Mouse (Mus musculus): Measurements from ENCODE around the gene Rab10.
"Not testable (repeated sequence)": the region's sequence is repeated elsewhere in the genome, so short reads cannot be mapped to it uniquely, and the experiment has no call there.

Rab10 gene

DNA sequence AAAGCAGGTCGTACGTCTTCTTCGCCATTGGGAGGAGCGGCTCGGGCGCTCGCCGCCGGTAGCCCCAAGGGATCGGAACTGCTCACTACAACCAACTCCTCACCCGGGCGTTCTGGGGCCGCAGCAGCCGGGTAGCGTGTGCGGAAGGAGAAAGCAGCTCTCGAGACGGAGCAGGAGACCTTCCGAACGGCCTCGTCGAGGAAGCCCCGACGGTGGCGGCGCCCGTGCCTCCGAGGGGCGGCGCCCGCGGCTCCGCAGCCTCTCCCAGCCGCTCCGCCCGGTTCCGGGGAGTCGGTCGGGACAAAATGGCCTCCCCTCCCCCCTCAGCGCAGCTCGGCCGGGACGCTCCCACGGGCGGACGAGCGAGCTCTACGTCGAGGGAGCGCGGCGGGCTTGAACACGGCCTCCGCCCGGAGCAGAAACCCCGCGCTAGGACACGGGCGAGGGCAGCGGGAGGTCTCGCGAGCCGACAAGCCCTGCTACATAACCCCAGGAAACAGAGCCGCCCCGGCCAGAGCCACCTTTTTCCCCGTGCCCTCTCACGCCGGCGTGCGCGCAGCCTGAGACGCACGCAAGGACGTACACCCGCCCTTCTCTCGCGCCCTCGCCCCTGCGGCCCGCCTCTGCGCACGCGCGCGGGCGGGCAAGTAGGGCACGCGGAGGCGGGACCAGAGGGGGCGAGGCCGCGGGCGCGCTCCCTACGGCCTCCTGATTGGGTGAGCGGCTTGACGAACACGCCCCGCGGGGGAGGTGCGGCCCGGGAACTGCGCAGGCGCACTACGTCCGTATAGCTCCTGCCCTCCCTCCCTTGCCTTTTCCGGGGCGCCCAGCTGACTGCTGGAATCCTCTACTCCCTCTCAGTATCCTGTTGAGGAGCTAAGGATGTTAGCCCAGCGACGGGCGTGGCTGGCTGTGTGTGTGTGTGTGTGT, at the start of gene Rab10:
Gene Rab10 (minus strand): TSS at position 579 of the 930 bp plus-strand sequence.
- peak; percentile 98 for DNase-seq (ENCODE audit: low read depth, low spot score)

DNA sequence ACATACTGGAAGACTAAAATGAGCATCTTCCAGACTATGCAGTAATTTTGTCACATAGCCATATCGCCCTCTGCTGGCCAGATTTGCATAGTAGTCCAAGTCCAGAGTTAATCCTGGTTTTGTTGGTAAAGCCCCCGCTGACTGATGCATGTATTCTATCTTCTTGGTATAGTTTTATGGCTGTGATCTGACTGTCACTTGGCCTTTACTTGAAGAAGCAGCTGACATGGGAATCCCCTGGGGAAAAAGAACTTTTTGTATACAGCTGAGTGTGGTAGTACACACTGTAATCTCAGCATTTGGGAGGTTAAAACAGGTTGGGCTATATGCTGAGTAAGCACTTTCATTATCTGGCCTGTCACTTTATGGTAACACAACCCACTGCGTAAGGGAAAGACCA, 49.5 kb upstream of the Rab10 start:
- DNase-seq (ENCODE audit: low read depth, low spot score): peak; percentile 65

DNA sequence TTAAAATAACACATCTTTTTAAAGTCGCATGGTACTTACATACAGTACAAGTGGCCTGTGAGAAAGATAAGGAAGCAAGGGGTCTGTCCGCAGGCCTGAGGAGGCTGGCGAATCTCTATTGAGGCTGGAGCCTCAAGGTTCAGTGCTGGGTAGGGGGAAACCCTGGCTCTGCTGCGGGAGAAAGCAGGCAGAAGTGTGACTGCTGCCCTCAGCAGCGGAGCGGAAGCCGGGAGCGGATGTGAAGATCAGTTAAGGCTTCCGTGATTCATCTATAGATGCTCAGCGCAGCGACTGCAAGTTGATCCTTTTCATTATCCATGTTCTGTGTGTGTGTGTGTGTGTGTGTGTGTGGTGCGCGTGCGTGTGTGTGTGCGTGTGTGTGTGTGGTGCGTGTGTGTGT, 47.1 kb upstream of the Rab10 start:
- no peak for DNase-seq (ENCODE audit: low read depth, low spot score)

DNA sequence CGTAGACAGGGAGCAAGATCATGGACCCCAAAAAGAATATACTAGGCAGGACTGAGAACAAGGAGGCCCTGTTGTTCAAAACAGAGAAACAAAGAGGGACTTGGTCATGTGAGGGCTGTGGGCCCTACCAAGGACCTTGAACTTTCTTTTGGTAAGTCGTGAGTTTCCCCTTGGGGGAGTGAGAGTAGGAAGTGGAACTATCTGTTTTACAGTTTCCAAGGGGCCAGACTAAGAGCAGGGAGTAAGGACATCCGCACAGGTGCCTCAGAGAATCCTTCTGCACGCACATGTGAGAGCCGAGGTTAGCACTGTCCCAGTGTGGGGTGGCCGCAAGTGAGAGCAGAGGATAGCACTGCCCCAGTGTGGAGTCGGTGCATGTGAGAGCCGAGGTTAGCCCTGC, 45.3 kb upstream of the Rab10 start:
- no peak for DNase-seq (ENCODE audit: low read depth, low spot score)

DNA sequence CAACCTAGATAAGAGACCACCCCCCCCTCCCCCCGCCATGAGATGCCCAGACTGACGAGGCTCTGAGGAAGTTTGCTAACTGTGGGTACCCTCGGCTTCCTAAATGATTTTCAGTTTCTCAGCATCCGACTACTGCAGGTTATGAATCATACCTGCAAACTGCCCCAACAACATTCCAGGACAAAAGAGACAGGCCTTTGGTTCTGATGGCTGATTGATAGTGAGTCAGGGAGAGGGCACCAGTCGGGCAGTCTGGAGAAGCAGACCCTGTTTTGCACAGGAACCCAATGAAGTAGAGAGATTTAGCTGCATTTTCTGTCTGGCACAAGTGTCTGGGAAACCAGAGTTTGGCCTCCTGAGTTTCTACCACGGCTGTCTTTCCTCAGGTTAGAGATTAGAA, 42.4 kb upstream of the Rab10 start:
- DNase-seq (ENCODE audit: low read depth, low spot score): no peak

DNA sequence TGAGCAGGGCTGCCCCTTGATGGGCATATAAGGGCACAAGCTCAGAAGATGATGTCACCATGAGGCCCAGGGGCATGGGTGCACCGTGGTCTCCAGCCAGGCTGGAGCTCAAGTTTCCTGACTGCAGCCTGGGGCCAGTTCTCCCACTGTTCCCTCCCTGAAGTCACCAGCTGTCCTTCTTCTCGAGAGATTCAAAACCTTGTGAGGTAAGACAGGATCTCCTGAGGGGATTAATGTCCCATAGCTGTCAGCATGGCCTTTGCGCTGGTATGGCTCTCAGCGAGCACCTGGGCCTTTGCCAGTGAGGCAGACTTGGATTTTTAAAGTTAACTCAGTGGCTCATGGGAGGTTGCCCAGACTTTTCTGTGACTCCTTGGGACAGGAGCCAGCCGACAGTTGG, 40.4 kb upstream of the Rab10 start:
- no peak for DNase-seq (ENCODE audit: low read depth, low spot score)

DNA sequence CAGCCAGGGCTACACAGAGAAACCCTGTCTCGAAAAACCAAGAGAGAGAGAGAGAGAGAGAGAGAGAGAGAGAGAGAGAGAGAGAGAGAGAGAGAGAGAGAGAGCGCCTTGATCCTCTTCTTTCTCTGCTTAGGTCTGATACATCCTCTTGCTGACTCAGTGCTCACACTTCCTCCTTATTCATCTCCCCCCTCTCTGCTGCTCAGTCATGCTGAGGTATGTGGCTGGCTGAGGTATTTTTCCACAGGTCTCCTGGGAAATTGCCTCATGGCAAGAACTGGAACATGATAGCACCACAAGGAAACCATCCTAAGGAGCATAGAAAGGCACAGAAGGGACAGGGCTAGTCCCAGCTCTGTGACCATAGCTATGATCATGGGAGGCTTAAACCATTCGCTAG, 39.6 kb upstream of the Rab10 start:
- no peak for DNase-seq (ENCODE audit: low read depth, low spot score)

DNA sequence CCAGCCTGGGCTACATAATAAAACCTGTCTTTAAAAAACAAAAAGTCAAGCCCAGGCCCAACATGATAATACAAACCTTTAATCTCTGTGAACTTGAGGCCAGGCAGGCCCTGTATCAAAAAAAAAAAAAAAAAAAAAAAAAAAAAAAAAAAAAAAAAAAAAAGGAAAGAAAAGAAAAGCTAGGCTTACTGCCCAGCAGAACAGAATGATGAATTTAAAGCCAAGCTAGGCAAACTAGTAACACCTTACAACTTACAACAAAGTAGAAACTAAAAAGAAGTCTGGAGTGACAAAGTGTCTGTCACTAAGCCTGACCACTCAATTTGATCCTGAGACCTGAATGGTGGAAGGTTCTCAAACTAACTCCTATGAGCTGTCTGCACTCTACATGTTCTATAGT, 37.9 kb upstream of the Rab10 start:
- DNase-seq (ENCODE audit: low read depth, low spot score): no peak

DNA sequence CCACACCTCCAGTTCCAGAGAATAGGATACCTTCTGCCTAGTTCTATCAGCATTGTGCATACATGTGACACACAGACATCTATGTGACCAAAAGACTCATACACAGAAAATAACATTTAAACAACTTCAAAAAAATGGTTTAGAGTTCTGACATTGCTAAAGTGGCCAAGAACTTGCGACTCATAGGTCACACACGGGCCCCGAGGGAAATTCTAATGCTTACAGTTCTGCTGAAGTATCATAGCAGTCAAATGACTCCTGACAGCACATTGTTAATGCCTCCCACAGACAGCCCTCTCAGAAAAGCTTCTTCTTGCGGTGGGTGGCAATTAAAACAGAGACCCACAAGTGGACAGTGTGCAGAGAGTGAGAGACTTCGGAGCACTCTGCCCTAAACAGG, 35.3 kb upstream of the Rab10 start:
- no peak for DNase-seq (ENCODE audit: low read depth, low spot score)

DNA sequence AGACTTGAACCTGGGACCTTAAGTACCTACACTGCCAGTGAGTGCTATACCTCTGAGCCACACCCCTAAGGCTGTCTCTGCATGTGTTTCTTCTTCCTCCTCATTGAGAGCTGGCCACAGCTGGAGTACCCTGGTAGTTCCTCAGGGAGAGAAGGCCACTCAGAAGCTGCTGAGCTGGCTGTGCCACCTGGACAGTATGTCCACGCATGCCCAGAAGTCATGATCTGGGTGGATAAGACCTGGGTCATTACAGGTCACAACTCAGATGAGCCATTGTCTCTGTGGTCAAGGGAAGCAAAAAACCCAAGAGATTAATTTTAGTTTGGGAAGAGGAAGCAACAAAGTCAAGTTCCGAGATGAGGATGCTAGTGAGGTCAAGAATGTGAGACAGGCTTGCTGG, 34.4 kb upstream of the Rab10 start:
- no peak for DNase-seq (ENCODE audit: low read depth, low spot score)

DNA sequence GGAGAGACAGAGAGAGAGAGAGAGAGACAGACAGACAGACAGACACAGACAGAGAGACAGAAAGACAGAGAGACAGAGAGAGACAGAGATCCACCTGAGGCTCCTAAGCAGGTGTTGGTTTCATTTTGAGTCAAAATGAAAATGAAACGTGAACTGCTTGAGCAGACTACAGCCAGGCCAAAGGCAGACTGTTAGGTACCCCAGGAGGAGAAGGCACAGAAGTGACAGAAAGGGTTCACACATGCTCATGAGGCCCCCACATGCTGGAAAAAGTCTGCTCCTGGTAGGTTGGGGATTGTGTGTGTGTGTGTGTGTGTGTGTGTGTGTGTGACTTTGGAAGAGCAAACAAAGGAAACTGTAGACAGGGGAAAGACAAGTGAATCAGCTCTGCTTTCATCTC, 29.2 kb upstream of the Rab10 start:
- DNase-seq (ENCODE audit: low read depth, low spot score): no peak

DNA sequence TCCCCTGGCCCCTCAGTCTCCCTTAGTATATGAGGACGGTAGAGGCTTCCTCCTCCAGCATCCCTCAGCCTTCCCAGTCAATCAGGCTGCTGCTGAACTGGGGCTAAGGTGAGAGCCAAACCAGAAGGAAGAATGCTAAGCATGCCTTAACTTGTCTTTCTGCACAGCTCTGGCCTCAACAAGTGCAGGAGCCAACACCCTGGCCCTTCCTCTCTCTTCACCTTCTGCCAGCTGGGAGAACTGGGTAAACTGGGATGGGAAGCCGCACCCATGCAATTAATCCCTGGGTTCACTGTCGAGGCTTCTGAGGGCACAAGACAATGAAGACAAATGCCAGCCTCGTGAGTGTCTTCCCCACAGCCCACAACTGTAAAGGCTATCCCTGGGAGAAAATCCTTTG, 19.9 kb upstream of the Rab10 start:
- DNase-seq (ENCODE audit: low read depth, low spot score): no peak

DNA sequence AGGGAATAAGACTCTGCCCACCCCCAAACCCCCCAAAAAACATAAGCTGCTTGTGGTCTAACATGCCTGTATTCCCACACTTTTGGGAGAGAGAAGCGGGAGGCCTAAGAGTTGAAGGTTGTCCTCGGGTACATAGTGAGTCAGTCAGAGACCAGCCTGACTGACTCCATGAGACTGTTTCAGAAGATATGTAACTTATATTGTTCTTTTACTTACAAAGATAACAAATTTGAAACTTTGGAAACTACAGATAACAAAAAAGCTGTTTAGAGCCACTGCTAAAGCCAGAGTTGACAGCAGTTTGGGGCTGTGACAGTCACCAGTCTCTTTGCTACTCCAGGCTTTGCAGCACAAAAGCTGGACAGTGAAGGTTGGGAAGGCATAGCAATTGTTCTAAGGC, 15.5 kb upstream of the Rab10 start:
- no peak for DNase-seq (ENCODE audit: low read depth, low spot score)

DNA sequence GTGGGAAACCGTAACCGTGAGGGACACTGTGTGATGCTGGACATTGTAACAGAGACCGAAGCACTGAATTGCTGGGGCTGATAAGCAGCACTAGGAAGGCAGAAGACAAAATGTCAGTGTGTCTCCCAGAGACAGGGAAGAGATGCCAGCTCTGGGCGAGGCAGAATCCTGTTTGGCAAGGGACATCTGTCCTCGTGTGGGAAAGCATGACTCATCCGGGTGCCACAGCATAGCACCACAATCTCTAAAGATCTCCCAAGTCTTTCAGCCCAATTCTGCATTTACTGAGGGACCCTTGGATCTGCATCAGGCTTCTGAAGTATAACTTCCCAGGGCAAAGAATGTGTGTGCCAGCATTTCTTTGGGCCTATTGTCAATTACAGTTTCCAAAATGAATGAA, 13.5 kb upstream of the Rab10 start:
- DNase-seq (ENCODE audit: low read depth, low spot score): no peak

DNA sequence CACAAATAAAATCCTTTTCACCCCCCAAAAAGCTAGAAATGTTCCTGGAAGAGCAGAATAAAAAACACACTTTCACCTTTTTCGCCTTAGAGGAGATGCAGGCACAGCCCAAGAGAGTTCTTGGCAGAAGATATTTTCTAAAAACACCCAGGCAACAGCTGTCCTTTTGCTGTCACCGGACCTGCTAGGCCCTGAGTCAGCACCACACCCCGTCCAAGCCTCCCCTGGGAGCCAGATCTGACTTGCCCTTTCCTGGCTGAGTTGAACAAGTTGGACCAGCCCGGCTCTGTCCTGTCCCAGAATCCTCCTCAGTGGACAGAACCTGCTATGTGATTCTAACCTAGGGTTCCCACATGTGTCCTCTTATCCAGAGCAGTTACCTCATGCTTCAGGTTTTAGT, 9.6 kb upstream of the Rab10 start:
- DNase-seq (ENCODE audit: low read depth, low spot score): no peak

DNA sequence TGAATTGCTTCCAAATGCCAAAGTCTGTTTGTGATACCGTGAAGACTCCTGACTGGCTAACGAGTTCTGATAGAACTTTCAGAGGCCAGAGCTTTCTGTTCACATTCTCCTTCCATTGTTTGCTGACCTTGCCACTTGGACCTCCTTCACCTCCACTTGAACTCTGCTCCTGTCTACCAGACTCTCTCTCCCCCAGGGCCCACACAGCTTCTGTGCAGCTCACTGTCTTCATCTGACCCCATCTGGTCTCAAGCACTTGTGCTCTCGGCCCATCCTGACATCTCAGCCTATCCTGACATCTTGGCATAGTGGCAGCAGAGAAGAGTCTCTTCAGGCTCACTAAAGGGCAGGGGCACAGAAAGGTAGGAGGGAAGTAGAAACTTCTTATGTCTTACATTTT, 7.2 kb upstream of the Rab10 start:
- DNase-seq (ENCODE audit: low read depth, low spot score): peak; percentile 27

DNA sequence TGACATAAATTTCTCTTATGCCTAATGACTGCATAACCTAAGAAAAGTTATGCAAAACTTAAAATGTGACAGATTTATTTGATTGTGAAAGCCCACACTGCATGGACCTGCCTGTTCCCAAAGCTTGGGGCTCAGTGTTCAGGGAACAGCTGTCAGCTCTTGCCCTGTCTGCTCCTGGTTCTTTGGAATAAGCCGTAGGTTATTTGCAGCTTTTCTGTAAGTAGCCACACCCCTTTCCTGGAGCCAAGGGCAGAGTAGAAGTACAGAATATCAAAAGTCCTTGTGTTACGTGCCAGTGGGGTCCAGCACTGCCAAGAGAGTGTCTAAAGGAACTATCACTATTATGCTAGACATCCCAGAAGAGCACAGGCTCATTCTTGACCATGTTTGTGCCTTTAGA, 6.3 kb upstream of the Rab10 start:
- DNase-seq (ENCODE audit: low read depth, low spot score): no peak

DNA sequence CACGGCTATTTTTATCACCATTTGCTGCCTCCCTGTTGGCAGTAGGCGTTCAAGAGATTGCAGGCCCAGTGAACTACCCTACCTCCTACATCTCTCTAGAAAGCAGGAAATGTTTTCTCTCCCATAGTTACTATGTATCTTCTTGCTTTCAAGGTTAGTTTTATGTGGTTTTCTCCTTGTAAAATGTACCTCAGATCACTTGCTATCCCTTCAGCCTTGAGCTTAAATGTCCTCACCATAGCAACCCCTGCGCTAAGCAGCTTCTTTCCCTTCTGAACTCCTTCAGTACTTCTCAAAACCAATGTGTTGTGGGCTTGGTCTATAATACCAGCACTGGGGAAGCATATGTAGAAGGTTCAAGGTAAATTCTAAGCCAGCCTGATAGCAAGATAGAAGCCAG, 3.1 kb upstream of the Rab10 start:
- DNase-seq (ENCODE audit: low read depth, low spot score): no peak

DNA sequence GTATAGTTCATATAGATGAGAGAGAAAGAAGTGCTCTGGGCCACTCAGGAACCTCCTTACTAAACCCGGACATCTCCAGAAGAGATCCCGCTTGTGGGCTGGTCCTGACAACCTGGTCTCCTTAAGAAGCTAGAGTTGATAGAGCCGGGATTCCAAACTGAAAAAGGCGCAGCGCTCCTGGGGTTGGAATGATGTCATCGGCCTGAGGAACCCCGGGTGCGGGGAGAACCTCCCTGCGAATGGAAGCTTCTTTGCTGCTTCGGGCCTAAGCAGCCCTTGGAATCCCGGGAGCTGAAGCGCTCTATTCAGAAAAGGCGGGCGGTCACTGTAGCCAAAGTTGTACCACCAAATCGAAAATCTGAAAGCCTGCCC, 538 bp upstream of the Rab10 start:
- no peak for DNase-seq (ENCODE audit: low read depth, low spot score)

DNA sequence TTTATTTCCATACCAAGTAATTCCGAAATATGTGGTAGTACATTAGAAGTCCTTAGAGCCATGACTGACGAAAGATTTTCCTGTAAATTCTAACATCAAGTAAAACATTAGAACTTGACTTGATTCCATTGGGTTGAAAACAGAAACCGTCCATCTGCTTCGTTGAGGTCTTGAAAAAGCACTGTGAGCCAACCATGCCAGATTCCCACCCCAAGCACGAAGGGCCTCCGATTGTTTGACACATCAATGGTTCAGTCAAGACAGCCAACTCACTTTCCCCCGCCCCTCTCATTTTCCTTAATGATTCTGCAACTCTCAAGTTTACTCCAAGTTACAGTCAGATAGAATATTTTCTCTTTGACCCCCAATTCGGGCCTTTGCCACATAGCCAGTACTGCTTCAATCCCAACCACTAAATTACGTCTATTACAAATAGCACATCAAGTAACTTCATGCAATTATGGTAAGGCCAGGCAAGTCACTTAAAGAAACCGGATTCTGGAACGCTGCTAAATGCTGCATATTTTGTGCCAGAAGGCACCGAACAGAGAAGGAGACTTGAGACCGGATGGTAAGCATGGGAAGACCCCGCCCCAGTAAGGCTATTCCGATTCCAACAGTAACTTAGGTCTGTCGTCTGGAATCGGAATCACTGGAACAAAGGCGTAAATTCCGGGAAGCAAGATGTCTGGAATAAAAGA, 1.1 kb downstream of the Rab10 start:
- DNase-seq (ENCODE audit: low read depth, low spot score): peak; percentile 40

DNA sequence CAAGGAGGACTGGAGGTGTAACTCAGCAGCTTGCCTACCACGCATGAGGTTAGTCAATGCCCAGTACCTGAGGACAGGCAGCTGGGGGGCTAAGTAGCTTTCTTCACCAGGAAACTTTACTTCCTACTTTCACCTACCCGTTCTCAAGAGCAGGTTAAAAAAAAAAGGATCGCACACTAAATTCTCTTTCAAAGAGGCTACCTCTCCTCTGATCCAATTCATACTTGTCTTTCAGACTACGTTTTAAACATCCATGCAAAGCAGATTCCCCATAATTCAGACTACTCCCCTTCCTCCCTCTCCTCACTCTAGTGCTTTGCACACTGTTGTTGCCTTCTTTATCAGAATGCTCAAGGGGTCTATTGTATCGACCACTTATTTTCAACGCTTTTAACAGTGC, 2.2 kb downstream of the Rab10 start:
- DNase-seq (ENCODE audit: low read depth, low spot score): no peak

DNA sequence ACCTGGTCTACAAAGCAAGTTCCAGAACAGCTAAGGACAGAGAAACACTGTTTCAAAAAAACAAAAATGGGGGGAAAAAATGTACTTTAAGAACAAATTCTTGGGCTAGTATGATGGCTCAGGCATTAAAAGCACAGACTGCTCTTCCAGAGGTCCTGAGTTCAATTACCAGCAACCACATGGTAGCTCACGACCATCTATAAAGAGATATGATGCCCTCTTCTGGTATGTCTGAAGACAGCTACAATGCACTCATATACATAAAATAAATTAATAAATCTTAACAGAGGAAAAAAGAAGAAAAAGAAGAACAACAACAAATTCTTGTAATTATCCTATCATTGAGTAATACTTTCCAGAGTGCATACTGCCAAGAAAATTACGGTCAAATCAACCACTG, 4.5 kb downstream of the Rab10 start:
- DNase-seq (ENCODE audit: low read depth, low spot score): no peak

DNA sequence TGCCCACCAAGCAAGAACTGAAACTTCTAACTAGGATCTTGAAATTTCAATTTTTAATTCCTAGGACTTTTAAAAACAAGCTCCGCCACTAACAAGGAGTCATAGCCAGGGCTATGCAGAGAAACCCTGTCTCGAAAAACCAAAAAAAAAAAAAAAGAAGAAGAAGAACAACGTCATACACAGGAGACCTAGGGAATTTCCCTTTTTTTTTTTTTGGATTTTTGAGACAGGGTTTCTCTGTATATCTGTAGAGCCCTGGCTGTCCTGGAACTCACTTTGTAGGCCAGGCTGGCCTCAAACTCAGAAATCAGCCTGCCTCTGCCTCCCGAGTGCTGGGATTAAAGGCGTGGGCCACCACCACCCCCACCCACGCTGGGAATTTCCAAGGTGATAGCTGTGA, 12.1 kb downstream of the Rab10 start:
- not testable (repeated sequence) for DNase-seq (ENCODE audit: low read depth, low spot score)
